Mouse (Mus musculus) liver, embryonic 14.5 days (tissue): ENCODE results near the gene Slc38a8. TPM values are rescaled to one million over a fixed set of nuclear protein-coding genes. Genes with fewer than 3 reads are reported as not detected.

Experiments
- ATAC-seq: fragments of 200-750 bp; cut with Nextera tagmentation; 2 replicates; pipeline ENCODE4 v1.8.0; 2017; ENCODE audit warnings: moderate number of reproducible peaks, mild to moderate bottlenecking, moderate library complexity; ENCODE audit not compliant: insufficient read depth
- DNase-seq, 3 experiments: peaks; one replicate each; pipeline ENCODE4 v3.0.0-alpha.2; 2012 to 2013; ENCODE audit warnings: low read depth in 3 of 3, low spot score in 3 of 3
- H3K27ac ChIP-seq: fragments of 300-500 bp; sonication (generic); 2 replicates; pipeline ENCODE4 v1.5.1; 2014; ENCODE audit warnings: moderate library complexity, mild to moderate bottlenecking, control low read depth, inconsistent platforms
- H3K27me3 ChIP-seq: fragments of 300-500 bp; sonication (generic); 2 replicates; pipeline ENCODE4 v1.6.1; 2014; ENCODE audit warnings: mild to moderate bottlenecking, low read length, moderate library complexity; ENCODE audit not compliant: control insufficient read depth, insufficient read depth
- H3K36me3 ChIP-seq: fragments of 300-500 bp; sonication (generic); replicated peaks from 2 replicates; pipeline ENCODE4 v1.6.1; 2014; ENCODE audit warnings: low read depth; ENCODE audit not compliant: control insufficient read depth, insufficient read depth
- H3K4me1 ChIP-seq, 2 experiments: fragments of 200-500 bp in 1 of 2; fragments of 300-500 bp in 1 of 2; sonication (generic) in 1 of 2; replicated peaks; 2 replicates each; pipeline ENCODE4 v1.6.1; 2012 to 2014; ENCODE audit warnings: antibody characterized with exemption in 1 of 2, inconsistent platforms in 1 of 2, low read length in 1 of 2; ENCODE audit not compliant: control insufficient read depth in 2 of 2, insufficient read depth in 2 of 2
- H3K4me2 ChIP-seq: fragments of 300-500 bp; sonication (generic); 2 replicates; pipeline ENCODE4 v1.6.1; 2014; ENCODE audit warnings: low read depth, mild to moderate bottlenecking, control low read depth, moderate library complexity
- H3K4me3 ChIP-seq, 2 experiments: fragments of 200-500 bp in 1 of 2; fragments of 300-500 bp in 1 of 2; sonication (generic) in 1 of 2; 2 replicates each; pipeline ENCODE4 v1.5.1; 2012 to 2014; ENCODE audit warnings: low read depth in 2 of 2, low read length in 2 of 2, mild to moderate bottlenecking in 2 of 2, control low read depth in 1 of 2, inconsistent platforms in 1 of 2, moderate library complexity in 1 of 2; ENCODE audit not compliant: insufficient read depth in 1 of 2
- H3K9ac ChIP-seq: fragments of 300-500 bp; sonication (generic); replicated peaks from 2 replicates; pipeline ENCODE4 v1.6.1; 2014; ENCODE audit warnings: mild to moderate bottlenecking, control low read depth, moderate library complexity
- H3K9me3 ChIP-seq: fragments of 300-500 bp; sonication (generic); 2 replicates; pipeline ENCODE4 v1.6.1; 2016; ENCODE audit warnings: low read length, mixed read lengths; ENCODE audit not compliant: control insufficient read depth
- CTCF ChIP-seq: IDR thresholded peaks from 2 replicates; pipeline ENCODE4 v1.5.1; 2016; ENCODE audit warnings: antibody characterized with exemption, low read depth, control low read depth
- EP300 ChIP-seq: IDR thresholded peaks from 2 replicates; pipeline ENCODE4 v1.6.1; 2016; ENCODE audit warnings: antibody characterized with exemption, low read depth
- WGBS: fragments of 180-500 bp; shearing (Covaris S2); extraction: QIAGEN DNeasy Blood & Tissue Kit; methylation state at CpG from one replicate; pipeline ENCODE4 v1.1.7; 2014; ENCODE audit not compliant: insufficient replicate concordance; 5-methylcytosine and 5-hydroxymethylcytosine counted together
- polyA plus RNA-seq, 2 experiments: library from polyadenylated mRNA; depleted of rRNA in 1 of 2; stranded (reverse) in 1 of 2; unstranded in 1 of 2; fragments of >200 nt; fragmentation: Nextera tagmentation in 1 of 2; extraction: Ambion mirVana in 1 of 2; gene quantifications; 2 replicates each; pipeline versions ENCODE4 v1.2.1 to v1.2.3; 2012 to 2014

Gene Slc38a8
- polyA plus RNA-seq, 2 experiments, result 0.02 TPM; not detected in 1

DNA sequence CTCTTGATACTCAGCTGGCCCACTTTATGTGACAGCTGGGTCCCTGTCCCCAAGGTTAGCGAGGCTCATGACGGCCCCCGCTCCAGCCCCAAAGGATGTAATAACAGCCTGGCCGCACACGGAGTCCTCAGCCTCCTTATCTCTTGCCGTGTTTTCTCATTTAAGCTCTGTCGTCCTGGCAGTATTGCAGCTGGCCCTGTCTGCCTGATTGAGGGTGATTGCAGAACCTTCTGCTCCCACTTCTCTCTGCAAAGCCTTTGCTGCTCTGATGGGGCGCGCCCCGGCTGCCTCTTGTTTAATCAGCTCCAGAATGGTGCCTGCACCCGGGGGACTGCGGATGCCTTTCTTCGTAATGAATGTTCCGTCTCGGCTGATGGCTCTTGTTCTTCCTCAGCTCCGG is 41.8 kb downstream of the Slc38a8 start:
- TF ChIP-seq EP300, result no peak
- TF ChIP-seq CTCF, result no peak
- Histone ChIP-seq H3K27me3 (peaks cover 3% of the 10 kb centered on the region), H3K9me3 (no peaks in the 10 kb centered on the region), H3K27ac (no peak overlapping the region), H3K9ac (no peak overlapping the region), H3K4me2 (no peak overlapping the region), H3K4me1 (no peaks in the 10 kb centered on the region), H3K36me3 (no peaks in the 10 kb centered on the region), H3K4me3 (no peak overlapping the region)
- DNase-seq, result no peak
- WGBS, result 47% methylated on average over 16 of the region's 16 CpGs
- ATAC-seq, result no peak

DNA sequence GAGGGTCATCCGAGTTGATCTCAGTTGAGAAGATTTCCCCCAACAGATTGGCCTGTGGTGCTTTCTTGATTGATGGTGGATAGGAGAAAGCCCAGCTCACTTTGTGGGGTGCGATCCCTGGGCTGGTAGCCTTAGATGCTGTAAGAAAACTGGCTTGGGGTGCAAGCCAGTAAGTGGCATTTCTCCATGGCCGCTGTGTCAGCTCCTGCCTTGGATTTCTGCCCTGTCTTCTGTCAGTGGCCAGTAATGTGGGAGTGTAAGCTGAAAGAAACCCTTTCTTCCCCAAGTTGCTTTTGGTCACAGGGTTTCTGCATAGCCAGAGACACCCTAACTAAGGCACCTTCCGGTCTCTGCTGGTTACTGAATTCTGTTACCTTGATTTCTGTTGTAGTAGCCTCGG is 45.5 kb downstream of the Slc38a8 start:
- DNase-seq, result no peak
- Histone ChIP-seq H3K27me3 (no peaks in the 10 kb centered on the region), H3K27ac (no peak overlapping the region), H3K4me2 (no peak overlapping the region), H3K9ac (no peak overlapping the region), H3K36me3 (no peaks in the 10 kb centered on the region), H3K4me3 (no peak overlapping the region), H3K4me1 (no peaks in the 10 kb centered on the region), H3K9me3 (no peaks in the 10 kb centered on the region)
- ATAC-seq, result no peak
- TF ChIP-seq CTCF (no peak), EP300 (no peak)
- WGBS, result 66% methylated on average over 5 of the region's 5 CpGs

DNA sequence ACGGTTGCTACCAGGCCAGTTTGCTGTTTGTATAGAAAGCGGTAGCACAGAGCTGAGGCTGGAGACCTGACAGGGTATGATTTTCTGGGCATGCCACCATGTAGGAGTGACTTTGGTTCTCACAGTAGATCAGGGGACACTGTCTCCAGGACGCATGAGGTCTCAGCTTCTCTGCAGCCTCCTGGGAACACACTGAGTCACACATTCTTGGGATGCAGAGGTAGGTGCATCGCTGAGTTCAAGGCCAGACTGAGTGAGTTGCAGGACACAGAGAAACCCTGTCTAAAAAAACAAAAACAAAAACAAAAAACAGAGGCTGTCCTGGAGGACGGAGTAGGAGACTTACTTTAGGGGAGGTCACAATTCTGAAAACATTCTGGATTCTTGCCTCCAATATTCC is 48.6 kb downstream of the Slc38a8 start:
- ATAC-seq (no peak), DNase-seq (no peak)
- Histone ChIP-seq H3K36me3 (no peaks in the 10 kb centered on the region), H3K27ac (no peak overlapping the region), H3K4me2 (no peak overlapping the region), H3K27me3 (peaks cover 10% of the 10 kb centered on the region), H3K4me1 (no peaks in the 10 kb centered on the region), H3K9ac (no peak overlapping the region), H3K9me3 (no peaks in the 10 kb centered on the region), H3K4me3 (no peak overlapping the region)
- 71% methylated on average over 5 of the region's 5 CpGs for WGBS
- TF ChIP-seq EP300 (no peak), CTCF (no peak)

DNA sequence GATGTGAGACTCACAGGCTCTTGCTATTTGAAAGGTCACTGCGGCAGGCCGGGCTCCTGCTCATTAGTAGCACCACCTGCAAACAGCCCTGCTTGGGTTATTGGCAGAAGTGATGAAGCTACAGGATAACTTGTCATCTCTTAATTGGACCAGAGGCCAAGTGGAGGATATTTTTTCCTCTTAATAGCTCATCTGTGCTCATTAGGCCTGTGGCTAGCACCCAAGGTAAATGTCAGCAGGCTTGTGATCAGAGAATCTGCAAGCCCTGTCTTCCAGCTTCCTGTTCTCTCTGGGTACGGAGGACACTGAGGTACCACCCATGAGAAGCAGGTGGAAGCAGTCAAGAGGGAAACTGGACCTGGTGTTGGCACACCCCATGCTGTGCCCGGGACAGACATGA is 50.4 kb downstream of the Slc38a8 start:
- peaks cover 27% of the 10 kb centered on the region for H3K27me3 ChIP-seq
- TF ChIP-seq CTCF, result no peak
- no peak for TF ChIP-seq EP300

DNA sequence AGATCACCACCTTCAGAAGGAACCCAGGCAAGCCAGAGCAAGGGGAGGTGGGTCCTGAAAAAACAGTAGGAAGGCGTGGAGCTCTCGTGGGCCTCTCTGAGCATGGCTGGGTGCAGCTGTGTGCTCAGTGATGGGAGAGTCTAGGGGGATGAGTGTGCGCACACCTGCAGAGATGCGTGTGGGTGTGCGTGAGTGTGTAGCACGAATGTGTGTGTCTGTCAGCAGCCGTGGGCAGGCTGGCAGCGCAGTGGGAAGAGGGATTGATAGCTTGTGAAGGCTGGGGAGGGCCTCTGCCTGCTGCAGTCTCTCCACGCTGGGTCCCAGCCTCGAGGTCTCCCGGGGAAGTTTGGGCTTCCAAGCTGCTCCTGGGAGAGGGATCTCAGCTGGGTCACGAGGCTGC is 51.9 kb downstream of the Slc38a8 start:
- H3K4me2 ChIP-seq, result no peak overlapping the region
- no peaks in the 10 kb centered on the region for H3K9me3 ChIP-seq
- no peak overlapping the region for H3K27ac ChIP-seq
- no peak overlapping the region for H3K9ac ChIP-seq
- TF ChIP-seq EP300, result no peak
- no peak for TF ChIP-seq CTCF
- H3K36me3 ChIP-seq, result no peaks in the 10 kb centered on the region
- no peak overlapping the region for H3K4me3 ChIP-seq
- WGBS, result 58% methylated on average over 12 of the region's 12 CpGs
- no peak for ATAC-seq
- peaks cover 31% of the 10 kb centered on the region for H3K27me3 ChIP-seq
- H3K4me1 ChIP-seq, result no peaks in the 10 kb centered on the region
- DNase-seq, result no peak

More for the DNA sequence above, 50.4 kb downstream of the Slc38a8 start:
- Histone ChIP-seq H3K9ac (no peak overlapping the region), H3K36me3 (no peaks in the 10 kb centered on the region), H3K4me1 (no peaks in the 10 kb centered on the region), H3K4me2 (no peak overlapping the region), H3K4me3 (no peak overlapping the region), H3K9me3 (no peaks in the 10 kb centered on the region), H3K27ac (no peak overlapping the region)
- DNase-seq (no peak), ATAC-seq (no peak)
- WGBS, result 66% methylated on average over 4 of the region's 4 CpGs
